Comparison of ENCODE assay signal across 17 mouse cellular contexts in genomic region chr1:72309744-72310424, GRCm38 (mm10). TPM values are rescaled to one million over a fixed set of nuclear protein-coding genes. Genes with fewer than 3 reads are reported as not detected.
DNase-seq lines count a peak whose midpoint lies in the region; ATAC-seq and TF ChIP-seq lines count a peak whose summit lies in the region.
"Had no signal": no experiment of that assay in that cellular context is flagged by ENCODE, and none has a peak within 500 bp of the region (broad histone marks: within the 10 kb centered on the region; RNA-seq: fewer than 3 reads in every experiment).

No protein-coding gene starts in this region.

- intact Hi-C loops in gastrocnemius, adult 2 months (cut with DNase I), result loop anchor here (10.0 kb wide), 2 partner anchors 265 to 545 kb away; no protein-coding TSS in a partner anchor

- no peak for TF ChIP-seq POLR2A in limb, embryonic 14.5 days (IDR thresholded peaks at IDR 0.05; ENCODE audit: borderline replicate concordance, extremely low read depth, insufficient read depth, insufficient read length)

- no peaks in the 10 kb centered on the region for H3K9me3 ChIP-seq in embryonic facial prominence, embryonic 10.5 days
- no peaks in the 10 kb centered on the region for H3K9me3 ChIP-seq in limb, embryonic 14.5 days (ENCODE audit: control insufficient read depth, low read length)
- H3K9me3 ChIP-seq: hindbrain, embryonic 13.5 days had no signal

- peak; percentile 49 for ATAC-seq in limb, embryonic 14.5 days (ENCODE audit: low FRiP score, low read depth)
- ATAC-seq in CD4-positive, CD25-positive, alpha-beta regulatory T cell, adult 4 months, result no peak

- H3K27ac ChIP-seq in gastrocnemius, adult 2 months, result peak overlapping the region; percentile 73
- H3K27ac ChIP-seq in embryonic facial prominence, embryonic 10.5 days (replicated peaks), result peak overlapping the region; percentile 75
- H3K27ac ChIP-seq in limb, embryonic 14.5 days (replicated peaks; ENCODE audit: low read depth, low read length), result 0 out of 2 replicates have a peak overlapping the region, but pooled peaks have one; percentile 7
- H3K27ac ChIP-seq: hindbrain, embryonic 13.5 days had no signal

- H3K36me3 ChIP-seq in embryonic facial prominence, embryonic 10.5 days (replicated peaks), result peaks cover 28% of the 10 kb centered on the region
- H3K36me3 ChIP-seq in limb, embryonic 14.5 days (ENCODE audit: control insufficient read depth, insufficient read depth, low read length), result peaks cover 26% of the 10 kb centered on the region
- H3K36me3 ChIP-seq: hindbrain, embryonic 13.5 days had no signal

- 49% methylated on average over 6 of the region's 6 CpGs for WGBS in embryonic facial prominence, embryonic 10.5 days
- 35% methylated on average over 6 of the region's 6 CpGs for WGBS in limb, embryonic 14.5 days

- H3K27me3 ChIP-seq in embryonic facial prominence, embryonic 10.5 days (replicated peaks; ENCODE audit: low read depth, poor library complexity, severe bottlenecking), result no peaks in the 10 kb centered on the region
- no peaks in the 10 kb centered on the region for H3K27me3 ChIP-seq in limb, embryonic 14.5 days (ENCODE audit: control insufficient read depth, insufficient read depth, low read length)
- H3K27me3 ChIP-seq: hindbrain, embryonic 13.5 days had no signal

- no peak overlapping the region for H3K4me2 ChIP-seq in limb, embryonic 14.5 days (replicated peaks; ENCODE audit: low read depth, low read length, severe bottlenecking)
- H3K4me2 ChIP-seq: heart, embryonic 11.5 days; hindbrain, embryonic 13.5 days had no signal

- no peak overlapping the region for H3K9ac ChIP-seq in limb, embryonic 14.5 days (ENCODE audit: low read depth, low read length, severe bottlenecking)
- H3K9ac ChIP-seq: hindbrain, embryonic 13.5 days had no signal

- DNase-seq in gastrocnemius, adult 2 months, result no peak
- DNase-seq in gastrocnemius, adult 8-10 months (ENCODE audit: low spot score in 2 of 2), result no peak
- DNase-seq in 416B (ENCODE audit: low read depth), result peak; percentile 72
- peak; percentile 70 for DNase-seq in embryonic facial prominence, embryonic 10.5 days (ENCODE audit: low spot score)
- DNase-seq in limb, embryonic 14.5 days (ENCODE audit: low spot score), result peak; percentile 70
- DNase-seq in thymus, postnatal 10 days (ENCODE audit: low spot score in 2 of 2), result no peak
- no peak for DNase-seq in lung, postnatal 36 days
- DNase-seq: adrenal gland, postnatal 10 days; cerebellum, postnatal 36 days; gastrocnemius, postnatal 25 days; kidney, adult 2 months; lung, adult 18-20 months; thymus, adult 2 months had no signal

- H3K4me3 ChIP-seq in gastrocnemius, adult 2 months, result no peak overlapping the region
- 0 out of 2 replicates have a peak overlapping the region, but pooled peaks have one; percentile 2 for H3K4me3 ChIP-seq in embryonic facial prominence, embryonic 10.5 days
- H3K4me3 ChIP-seq in limb, embryonic 14.5 days (replicated peaks; ENCODE audit: low read length), result no peak overlapping the region
- H3K4me3 ChIP-seq: hindbrain, embryonic 13.5 days had no signal

- peaks cover 31% of the 10 kb centered on the region for H3K4me1 ChIP-seq in embryonic facial prominence, embryonic 10.5 days
- no peaks in the 10 kb centered on the region; the same call in 1 of the 2 replicates for H3K4me1 ChIP-seq in limb, embryonic 14.5 days (ENCODE audit: control insufficient read depth, insufficient read depth, low read length)

- TF ChIP-seq CTCF in gastrocnemius, adult 2 months (IDR thresholded peaks at IDR 0.05), result no peak

RNA-seq across cellular contexts. Expression of gene Xrcc5, which starts 2.7 kb away (rescaled TPM):
- total RNA-seq in gastrocnemius, adult 2 months (2021), result 10 to 100 TPM; 18.5 to 20.5 TPM
- 10 to 100 TPM; 22.7 to 30.0 (median 26.5) TPM for total RNA-seq in gastrocnemius, adult 8-10 months (2022)
- 55.2 and 57.3 TPM in 2 replicates for polyA plus RNA-seq in embryonic facial prominence, embryonic 10.5 days (2016; fragmentation: Nextera tagmentation; extraction: Ambion mirVana)
- polyA plus RNA-seq in limb, embryonic 14.5 days (2012; rRNA removed), result 16.1 and 22.6 TPM in 2 replicates
- polyA plus RNA-seq in limb, embryonic 14.5 days (2014; fragmentation: Nextera tagmentation; extraction: Ambion mirVana), result 41.8 and 43.2 TPM in 2 replicates
- polyA plus RNA-seq in CD4-positive, CD25-positive, alpha-beta regulatory T cell, adult 4 months (2017; shearing (Covaris generic)), result 10 to 100 TPM; 24.6 to 26.7 TPM

RNA-seq across cellular contexts. Expression of gene Tmem169, which starts 25.7 kb away (rescaled TPM):
- total RNA-seq in gastrocnemius, adult 2 months (2021), result not detected
- total RNA-seq in gastrocnemius, adult 8-10 months (2022), result not detected
- polyA plus RNA-seq in embryonic facial prominence, embryonic 10.5 days (2016; fragmentation: Nextera tagmentation; extraction: Ambion mirVana), result 5.1 and 5.2 TPM in 2 replicates
- polyA plus RNA-seq in limb, embryonic 14.5 days (2012; rRNA removed), result 3.8 and 4.0 TPM in 2 replicates
- polyA plus RNA-seq in limb, embryonic 14.5 days (2014; fragmentation: Nextera tagmentation; extraction: Ambion mirVana), result 3.0 and 4.6 TPM in 2 replicates
- under 1 TPM in 1 of 2 experiments, not detected in 1; 0.17 TPM for polyA plus RNA-seq in CD4-positive, CD25-positive, alpha-beta regulatory T cell, adult 4 months (2017; shearing (Covaris generic))
- total RNA-seq: gastrocnemius, postnatal 25 days; megakaryocyte-erythroid progenitor cell, adult 5-6 weeks had no signal

RNA-seq across cellular contexts. Expression of gene Pecr, which starts 25.8 kb away (rescaled TPM):
- 10 to 100 TPM; 15.7 to 16.4 TPM for total RNA-seq in gastrocnemius, adult 2 months (2021)
- total RNA-seq in gastrocnemius, adult 8-10 months (2022), result 10 to 100 TPM; 14.3 to 17.5 (median 15.7) TPM
- 29.2 and 29.6 TPM in 2 replicates for polyA plus RNA-seq in embryonic facial prominence, embryonic 10.5 days (2016; fragmentation: Nextera tagmentation; extraction: Ambion mirVana)
- 20.1 and 20.5 TPM in 2 replicates for polyA plus RNA-seq in limb, embryonic 14.5 days (2012; rRNA removed)
- polyA plus RNA-seq in limb, embryonic 14.5 days (2014; fragmentation: Nextera tagmentation; extraction: Ambion mirVana), result 29.5 and 31.2 TPM in 2 replicates
- polyA plus RNA-seq in CD4-positive, CD25-positive, alpha-beta regulatory T cell, adult 4 months (2017; shearing (Covaris generic)), result 1 to 10 TPM; 3.8 to 4.1 TPM

Comparison
In these comparisons a context has a peak if more than half of its experiments do, and no peak if none do; other contexts are left out.
1. DNase-seq: peak in 416B (single experiment), embryonic facial prominence, embryonic 10.5 days (single experiment) and limb, embryonic 14.5 days (single experiment); none in gastrocnemius, adult 2 months (single experiment), gastrocnemius, adult 8-10 months (0 of 2), thymus, postnatal 10 days (0 of 2) and lung, postnatal 36 days (single experiment).
2. H3K27ac ChIP-seq: peak in every context shown above with its lines; median percentile 75 in embryonic facial prominence, embryonic 10.5 days; 73 in gastrocnemius, adult 2 months; 7 in limb, embryonic 14.5 days.